Mouse (Mus musculus): Measurements from ENCODE around the gene Ccdc114.

Gene Ccdc114

DNA sequence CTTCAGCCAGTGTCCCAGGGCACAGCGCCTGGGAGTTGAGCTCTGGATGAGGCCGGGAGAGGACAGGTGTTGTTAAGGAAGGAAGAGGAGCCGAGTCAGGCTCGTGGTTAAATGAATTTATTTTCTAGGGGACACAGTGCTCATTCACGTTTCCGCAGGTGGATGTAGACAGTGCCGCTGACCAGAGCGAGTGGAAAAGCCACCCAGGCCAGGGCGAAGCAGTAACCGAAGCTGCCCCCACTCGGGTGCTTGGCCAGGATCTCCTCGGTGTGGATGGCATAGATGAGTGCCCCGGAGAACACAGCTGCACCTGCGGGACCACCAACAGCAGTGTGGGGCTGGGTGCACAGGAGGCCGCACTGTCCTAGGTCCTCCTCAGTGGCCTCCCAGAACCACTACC is 5.9 kb upstream of the Ccdc114 start:
- DNase-seq (ENCODE audit: low read depth, low spot score): no peak

DNA sequence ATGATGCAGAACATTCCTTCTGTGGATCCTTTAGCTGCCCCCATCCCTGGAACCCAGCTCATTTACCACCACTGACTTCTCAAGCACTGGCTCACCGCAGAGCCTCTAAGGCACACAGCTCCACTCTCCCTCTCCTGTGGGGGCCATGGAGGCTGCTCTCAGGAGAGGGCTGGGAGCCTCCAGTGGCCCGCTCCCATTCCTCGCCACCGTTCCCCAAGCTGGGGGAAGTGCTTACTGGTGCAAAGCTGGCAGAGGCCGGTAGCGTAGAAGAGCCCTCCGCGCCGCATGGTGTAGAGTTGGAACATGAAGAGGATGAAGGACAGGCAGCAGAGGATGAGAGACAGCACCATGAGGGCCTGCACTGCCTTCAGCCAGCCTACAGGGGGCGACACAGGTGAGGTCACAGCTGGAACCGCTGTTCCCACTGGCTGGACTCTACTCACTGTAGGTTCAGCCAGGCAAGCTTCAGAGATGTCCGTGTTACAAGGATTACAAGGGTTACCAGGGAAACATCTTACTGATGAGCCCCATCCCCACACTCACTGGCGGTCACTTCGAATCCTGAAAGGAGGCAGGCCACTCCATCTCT is 4.7 kb upstream of the Ccdc114 start:
- DNase-seq (ENCODE audit: low read depth, low spot score): peak; percentile 29

DNA sequence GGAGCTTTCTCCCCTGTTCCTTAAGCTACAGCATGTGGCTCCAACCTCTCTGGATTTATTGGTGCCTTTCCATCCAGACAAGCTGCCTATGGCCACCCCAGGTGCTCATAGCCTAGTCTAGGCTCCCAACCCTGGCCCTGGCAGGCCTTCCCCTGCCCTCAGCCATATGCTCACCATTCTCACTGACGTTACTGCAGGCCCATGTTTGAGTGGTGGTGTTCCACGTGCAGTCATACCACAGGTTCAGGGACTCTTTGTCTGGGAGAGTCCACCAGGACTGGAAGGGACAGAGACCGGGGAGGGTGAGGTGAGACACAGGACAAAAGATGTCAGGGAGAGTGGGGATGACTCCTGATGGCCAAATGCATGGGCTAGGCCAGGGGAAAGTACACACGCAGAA is 4.1 kb upstream of the Ccdc114 start:
- DNase-seq (ENCODE audit: low read depth, low spot score): no peak

DNA sequence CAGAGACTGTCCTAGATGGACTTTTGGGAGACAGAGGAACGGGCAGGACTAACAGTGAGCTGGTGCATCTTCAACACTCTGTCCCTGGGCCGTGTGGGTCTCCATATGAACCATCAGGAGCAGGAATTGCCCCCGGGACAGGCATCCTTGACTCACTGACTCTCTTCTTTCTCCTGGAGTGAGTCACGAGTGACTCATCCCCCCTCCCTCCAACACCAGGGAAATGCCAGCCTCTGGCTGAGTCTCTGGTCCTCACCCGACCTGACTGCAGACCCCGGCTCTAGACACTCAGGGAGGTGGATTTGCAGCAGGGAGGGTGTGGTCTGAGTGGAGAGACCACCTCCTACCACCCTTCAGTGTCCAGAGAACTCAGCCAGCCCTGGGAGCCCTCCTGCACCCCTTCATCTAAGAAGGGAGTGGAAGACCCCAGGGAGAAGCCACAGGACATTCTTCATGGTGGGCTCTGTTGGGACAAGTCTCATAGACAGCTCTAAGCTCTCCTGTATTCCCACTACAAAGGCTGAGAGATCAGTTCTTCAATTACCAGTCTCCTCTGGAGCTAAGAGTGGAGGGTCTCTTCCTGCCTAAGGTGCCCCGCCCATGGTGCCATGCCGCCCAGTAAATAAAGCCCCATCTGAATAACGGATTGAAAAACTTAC is 3.2 kb upstream of the Ccdc114 start:
- DNase-seq (ENCODE audit: low read depth, low spot score): peak; percentile 42

DNA sequence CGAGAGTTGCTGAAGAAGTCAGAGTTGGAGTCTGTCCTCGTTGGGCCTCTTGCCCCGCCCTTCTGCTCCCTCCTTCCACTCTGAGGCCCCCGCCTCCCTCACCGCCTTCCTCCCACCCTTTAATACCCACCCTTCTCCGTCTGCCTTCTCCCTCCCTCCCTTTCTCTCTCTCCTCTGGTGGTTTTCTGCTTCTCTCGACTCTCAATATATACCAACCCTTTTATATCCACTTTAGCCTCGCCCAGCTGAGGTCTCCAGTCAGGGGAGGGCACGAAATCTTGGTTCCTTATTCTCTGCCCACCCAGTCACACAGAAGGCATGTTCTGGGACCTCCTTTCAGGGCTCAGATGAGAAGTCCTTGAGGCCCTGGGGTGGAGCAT is 2.6 kb upstream of the Ccdc114 start, which contains the start of gene Emp3:
Emp3 (minus strand) TSS at position 163 of the 380 bp plus-strand sequence.
- peak; percentile 83 for DNase-seq (ENCODE audit: low read depth, low spot score)

DNA sequence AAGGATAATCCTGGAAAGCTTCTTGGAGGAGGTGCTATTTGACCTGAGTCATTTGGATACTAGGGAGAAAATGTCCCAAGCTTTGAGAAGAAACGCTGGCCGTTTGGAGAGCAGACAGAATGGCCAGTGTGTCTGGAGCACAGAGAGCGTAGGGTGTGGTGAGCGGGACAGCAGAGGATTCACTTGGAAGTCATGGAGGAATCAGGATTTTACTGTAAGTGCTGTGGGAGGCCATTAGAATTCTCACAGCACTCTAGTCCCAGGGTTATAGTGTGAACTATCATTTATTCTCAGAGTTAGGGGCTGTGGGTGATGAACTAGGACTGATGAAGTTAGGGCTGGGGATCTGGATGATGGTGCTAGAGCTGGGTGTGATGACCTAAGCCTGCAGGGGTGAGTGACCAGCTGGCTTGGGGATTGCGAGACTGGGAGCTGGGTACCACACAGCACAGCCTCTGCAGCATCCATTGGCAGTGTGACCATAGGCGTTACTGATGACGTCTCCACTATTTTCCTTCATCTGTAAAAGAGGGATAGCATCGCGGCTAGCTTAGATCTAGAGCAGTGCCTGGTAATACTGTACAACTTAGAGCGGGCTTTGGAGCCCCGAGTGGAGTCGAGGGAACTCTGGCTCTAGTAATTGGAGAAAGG is 1.8 kb upstream of the Ccdc114 start:
- peak; percentile 38 for DNase-seq (ENCODE audit: low read depth, low spot score)

DNA sequence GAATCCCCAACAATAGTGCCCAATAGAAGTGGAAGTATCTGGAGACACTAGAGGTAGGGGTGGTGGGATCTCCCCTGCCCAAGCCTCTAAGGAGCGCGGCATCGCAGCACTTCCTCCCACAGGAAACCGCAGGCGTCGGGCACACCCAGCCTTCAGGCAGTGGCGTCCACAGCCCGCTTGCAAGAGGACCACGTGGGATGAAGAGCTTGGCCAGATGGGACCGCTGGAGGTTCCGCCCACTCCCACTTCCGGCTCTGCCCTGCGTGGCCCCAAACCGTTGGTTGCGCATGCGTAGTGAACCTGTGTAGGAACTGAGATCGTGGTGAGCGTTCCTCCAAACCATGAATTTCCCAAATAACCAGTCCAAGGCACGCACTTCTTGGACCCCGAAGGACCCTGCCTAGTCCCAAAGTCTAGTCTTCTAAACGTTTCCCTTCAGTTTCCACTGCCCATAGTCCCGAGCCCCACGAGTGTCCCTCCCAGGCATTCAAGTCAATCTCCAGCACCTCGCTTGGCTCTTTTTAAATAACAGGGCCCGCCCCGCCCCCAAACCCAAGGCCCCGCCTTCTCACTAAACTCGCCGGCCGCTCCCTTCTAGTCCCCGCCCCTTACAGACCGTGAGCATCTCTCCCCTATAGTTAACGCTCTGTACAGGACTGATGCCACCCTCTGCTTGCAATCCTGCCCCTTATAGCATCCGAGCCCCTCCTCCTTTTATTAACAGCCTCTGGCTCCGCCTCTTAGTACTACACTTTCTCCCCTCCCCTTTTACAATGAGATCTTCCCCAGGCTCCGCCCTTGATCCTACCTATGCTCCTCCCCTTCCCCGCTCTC is 727 bp upstream of the Ccdc114 start:
- DNase-seq (ENCODE audit: low read depth, low spot score): peak; percentile 98

DNA sequence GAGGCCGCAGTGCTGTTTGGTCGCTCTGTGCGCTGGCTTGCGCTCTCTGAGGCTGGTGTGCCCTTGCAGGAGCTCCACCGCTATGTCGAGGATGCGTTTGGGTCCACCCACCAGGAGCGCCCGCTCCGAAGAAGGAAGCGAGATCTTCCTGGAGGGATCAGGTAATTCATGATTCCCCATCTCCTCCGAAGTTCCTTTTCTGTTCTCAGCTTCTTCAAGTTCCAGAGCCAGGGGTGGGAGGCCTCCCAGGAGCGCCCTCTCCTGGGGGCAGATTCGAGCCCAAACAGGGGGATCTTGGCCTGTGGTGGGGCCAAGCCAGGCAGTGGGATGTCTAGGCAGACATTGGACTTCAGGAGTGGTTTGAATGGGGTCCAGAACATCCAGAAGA is 551 bp downstream of the Ccdc114 start:
- peak; percentile 52 for DNase-seq (ENCODE audit: low read depth, low spot score)

DNA sequence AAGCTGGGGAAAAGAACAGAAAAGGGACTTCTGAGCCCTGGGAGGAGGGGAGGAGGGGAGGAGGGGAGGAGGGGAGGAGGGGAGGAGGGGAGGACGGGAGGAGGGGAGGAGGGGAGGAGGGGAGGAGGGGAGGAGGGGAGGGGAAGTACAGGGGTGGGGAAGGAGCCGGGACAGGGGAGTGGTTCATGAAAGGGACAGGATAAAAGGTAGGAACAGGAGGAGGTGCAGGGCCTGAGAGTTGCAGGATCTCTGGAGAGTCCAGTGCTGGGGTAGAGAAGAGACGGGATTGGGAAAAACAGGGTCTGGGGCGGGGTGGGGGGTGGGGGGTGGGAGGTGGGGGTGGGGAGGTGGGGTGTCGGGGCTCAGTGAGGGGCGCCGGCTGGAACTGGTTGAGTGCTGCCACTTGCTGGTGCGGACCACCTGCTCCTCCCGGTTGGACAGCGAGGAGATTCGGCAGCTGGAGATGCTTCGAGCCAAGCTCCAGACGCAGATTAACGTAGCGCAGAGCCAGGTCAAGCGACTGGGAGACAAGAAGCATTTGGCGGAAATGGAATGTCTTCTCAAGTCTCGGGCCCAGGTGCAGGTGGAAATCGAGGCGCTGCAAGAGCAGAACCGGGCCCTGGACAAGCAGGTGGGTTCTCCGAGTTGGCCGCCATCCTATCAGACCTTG is 4.9 kb downstream of the Ccdc114 start:
- no peak for DNase-seq (ENCODE audit: low read depth, low spot score)

DNA sequence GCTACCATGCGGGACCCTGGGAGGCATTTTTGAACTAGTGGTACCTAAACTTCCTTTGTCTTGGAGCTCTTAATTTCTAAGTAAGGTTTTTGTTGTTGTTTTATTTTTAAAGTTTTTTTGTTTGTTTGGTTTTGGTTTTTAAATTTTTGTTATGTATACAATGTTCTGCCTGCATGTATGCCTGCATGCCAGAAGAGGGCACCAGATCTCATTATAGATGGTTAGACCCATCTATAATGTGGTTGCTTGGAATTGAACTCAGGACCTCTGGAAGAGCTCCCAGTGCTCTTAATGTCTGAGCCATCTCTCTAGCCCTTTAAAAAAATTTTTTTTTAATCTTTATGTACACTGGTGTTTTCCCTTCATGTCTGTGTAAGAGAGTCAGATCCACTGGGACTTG is 5.8 kb downstream of the Ccdc114 start:
- no peak for DNase-seq (ENCODE audit: low read depth, low spot score)

DNA sequence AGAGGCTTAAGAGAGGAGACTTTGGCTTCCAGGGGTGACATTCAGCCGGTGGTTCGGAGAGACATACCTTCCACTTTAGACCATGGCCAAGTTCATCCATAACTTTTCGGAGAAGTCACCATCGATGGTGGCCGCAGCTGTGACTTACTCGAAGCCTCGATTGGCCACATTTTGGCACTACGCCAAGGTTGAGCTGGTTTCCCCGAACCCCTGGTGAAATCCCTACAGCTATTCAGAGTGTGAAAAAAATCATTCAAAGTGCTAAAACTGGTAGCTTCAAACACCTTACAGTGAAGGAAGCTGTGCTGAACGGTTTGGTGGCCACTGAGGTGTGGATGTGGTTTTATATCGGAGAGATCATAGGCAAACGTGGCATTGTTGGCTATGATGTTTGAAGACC is 9.9 kb downstream of the Ccdc114 start:
- peak; percentile 28 for DNase-seq (ENCODE audit: low read depth, low spot score)

DNA sequence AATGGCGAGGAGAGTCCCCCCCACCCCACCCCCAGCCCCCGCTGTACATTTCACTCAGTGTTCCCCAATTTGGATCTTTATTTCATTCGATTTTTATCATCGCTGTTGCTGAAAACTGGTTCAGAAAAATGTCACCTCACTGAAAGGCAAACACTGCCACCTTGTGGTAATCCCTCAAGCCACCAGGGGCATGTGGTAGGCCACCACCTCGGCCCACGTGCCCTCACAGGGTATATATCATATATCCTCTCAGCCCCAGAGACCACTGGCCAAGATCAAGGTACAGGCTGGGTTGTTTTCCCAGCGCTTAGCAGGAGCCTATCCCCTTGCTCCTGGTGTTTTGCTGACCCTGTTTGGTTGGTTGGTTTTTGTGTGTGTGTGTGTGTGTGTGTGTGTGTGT is 11.2 kb downstream of the Ccdc114 start:
- DNase-seq (ENCODE audit: low read depth, low spot score): peak; percentile 81

DNA sequence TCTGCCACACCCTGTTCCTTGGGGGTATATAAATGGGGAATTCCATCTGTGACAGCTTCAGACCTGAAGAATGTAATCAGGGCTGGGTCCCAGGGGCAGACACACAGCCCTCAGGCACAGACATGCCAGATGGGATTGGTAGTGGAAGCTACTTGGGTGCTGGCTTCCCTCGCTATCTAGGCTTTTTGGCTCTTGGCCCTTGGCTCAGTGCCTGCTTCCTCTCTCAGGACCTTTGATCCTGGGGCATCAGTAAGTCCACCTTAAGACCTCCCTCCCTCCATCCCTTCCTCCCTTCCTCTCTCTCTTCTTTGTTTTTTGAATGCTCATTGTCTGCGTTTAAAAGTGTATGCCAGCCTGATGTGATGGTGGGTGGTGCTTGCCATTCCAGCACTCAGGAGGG is 16.0 kb downstream of the Ccdc114 start:
- DNase-seq (ENCODE audit: low read depth, low spot score): no peak

DNA sequence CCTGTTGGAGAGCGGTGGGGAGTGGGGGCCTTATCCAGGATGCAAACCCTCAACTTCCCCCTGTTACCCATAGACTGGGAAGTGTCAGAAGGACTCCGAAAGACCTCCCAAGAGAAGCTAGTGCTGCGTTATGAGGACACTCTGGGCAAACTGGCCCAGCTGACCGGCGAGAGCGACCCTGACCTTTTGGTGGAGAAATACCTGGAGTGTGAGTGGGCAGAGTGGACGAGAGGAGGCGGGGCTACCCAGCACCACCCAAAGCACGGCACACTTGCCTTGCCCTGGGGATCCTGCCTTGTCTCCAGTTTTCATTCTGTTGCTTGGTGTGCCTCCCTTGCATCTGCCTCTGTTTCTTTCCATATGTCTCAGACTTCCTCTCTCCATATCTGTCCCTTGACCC is 18.1 kb downstream of the Ccdc114 start:
- DNase-seq (ENCODE audit: low read depth, low spot score): no peak

DNA sequence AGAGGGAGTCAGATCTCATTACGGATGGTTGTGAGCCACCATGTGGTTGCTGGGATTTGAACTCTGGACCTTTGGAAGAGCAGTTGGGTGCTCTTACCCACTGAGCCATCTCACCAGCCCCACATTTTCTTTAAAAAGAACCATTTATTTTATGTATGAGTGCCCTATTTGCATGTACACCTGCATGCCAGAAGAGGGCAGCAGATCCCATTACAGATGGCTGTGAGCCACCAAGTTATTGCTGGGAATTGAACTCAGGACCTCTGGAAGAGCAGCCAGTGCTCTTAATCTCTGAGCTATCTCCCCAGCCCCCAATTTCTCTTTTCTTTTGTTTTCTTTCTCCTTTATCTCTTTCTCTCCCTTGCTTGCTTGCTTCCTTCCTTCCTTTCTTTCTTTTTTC is 19.4 kb downstream of the Ccdc114 start:
- DNase-seq (ENCODE audit: low read depth, low spot score): peak; percentile 30

DNA sequence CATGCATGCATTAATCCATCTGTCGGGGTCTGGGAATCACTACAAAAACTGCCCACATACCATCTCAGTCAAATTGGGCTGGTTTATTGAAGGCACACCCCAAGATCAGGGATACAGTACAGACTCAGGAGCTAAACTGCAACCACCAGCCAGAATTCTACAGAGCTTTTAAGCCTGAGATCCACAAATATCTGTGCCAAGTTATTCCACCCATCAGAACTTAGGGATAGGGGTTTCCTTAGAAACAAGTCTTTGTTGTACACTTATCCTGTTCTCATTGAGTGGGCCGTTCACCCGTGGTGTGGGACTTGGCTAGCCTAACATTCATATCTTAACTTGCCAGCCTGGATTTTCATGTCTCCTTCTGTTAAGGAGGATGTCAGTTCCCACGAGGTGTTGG is 25.2 kb downstream of the Ccdc114 start:
- DNase-seq (ENCODE audit: low read depth, low spot score): no peak

DNA sequence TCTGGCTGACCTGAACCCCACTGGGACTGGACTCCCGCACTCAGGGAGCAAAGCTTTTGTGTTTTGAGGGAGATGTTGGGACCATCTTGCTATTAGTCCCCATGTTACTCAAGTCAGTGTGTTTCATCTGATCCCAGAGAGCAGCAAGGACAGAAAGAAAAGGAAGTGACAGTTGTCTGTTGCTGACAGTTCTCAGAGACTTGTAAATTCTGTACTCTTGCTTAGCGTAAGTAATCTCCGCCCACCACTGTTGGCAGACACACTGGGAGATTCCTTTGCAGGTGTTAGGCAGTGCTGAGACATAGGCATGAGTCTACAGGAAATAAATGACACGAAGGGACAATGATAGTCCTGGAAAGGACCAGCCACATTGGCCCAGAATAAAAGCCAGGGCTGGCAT is 32.7 kb downstream of the Ccdc114 start:
- no peak for DNase-seq (ENCODE audit: low read depth, low spot score)

DNA sequence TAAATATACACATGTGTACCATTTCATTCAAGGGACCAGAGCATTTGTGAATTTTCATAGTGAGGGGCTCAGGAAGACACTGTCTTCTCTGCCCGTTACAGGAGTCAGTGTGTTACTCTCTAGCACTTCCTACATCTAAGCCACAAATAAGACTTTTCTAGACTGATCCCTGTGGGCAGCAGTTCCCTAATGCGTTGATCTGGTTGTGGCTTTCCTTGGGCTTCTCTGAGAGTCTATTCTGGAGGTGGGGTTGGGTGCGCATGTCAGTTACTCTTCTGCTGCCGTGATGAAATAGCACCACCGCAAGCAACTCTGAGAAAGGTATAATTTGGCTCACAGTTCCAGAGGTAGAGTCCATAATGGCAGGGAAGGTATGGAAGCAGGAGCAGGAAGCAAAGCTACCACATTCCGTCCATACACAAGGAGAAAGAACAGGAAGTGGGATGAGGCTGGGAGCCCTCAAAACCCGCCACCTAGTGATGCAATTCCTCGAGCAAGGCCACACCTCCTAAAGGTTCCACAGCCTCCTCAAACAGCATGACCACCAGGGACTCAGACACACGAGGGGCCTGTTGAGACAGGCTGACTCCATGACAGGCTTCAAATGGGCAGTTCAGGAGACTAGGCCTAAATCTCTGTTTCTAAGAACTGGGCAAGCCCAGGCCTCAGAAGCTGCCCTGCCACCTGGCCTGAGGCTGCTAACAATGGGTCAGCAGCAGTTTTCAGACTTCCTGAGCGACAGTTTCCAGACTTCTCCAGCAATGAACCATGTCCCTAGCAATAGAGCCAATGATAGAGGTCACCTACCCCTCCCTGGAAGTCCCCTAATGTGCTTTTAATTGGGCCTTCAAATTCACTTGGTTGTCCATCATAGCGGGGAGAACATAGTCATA is 48.2 kb downstream of the Ccdc114 start:
- DNase-seq (ENCODE audit: low read depth, low spot score): no peak

DNA sequence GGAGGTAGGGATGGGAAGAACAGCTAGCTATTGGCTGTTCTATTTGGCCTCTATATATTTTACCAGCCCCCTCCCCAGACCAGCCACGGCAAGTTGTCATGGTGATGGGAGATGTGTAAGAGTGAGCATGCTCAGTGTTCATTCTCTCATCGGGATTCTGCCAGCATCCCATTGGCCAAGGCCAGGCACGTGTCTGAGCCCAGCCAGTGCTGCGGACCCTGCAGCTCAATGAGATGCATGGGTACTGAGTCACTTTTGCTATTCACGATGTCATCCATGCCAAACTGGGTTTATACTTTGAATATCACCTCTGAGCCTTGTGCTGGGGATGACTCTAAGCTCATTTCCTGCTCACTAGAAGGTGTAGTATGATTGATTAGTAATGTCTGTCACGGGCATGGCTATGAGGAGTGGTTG is 49.4 kb downstream of the Ccdc114 start:
- DNase-seq (ENCODE audit: low read depth, low spot score): no peak

DNA sequence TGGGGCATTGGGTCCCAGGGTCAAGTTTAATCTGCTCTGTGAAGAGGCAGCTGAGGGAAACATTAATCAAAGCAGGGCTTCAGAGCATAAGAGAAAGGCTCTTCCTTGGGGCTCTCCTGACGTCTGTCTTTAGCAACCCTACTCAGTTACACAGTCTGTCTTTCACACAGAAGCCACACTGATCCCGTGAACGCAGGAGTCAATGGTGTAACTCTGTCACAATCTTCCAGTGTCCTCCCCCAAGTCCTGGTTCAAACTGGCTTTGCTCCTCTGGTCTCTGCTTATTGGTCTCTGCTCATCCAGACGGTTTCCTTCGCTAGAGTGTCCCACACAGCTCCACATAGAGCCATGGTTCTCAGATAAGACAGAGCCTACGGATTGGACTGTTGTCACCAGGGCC is 50.2 kb downstream of the Ccdc114 start:
- DNase-seq (ENCODE audit: low read depth, low spot score): no peak

DNA sequence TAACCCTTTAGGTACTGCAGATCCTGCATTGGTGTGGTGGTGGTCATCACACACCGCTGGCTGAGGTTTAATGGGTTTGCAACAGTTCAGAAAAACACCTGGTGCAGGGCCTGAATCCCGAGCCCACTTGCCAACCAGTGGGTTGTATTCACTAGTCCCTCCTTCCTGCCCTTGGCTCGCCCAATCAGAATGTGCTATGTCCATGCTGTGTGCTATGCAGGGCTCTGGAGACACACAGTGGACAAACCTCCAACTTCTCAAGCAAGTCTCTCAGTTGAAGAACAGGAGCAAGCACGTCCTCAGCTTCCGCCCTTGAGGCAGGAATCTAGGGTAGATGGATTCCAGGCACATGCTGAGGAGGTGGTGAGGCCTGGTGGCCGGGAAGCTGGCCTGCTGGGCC is 50.6 kb downstream of the Ccdc114 start:
- DNase-seq (ENCODE audit: low read depth, low spot score): no peak
